Mouse (Mus musculus): ENCODE results near the gene Scrn1.

Gene Scrn1

GRCm38 (mm10) chr6:54475926-54476667 lies 90.2 kb downstream of the Scrn1 start:
- no peak for DNase-seq (ENCODE audit: low spot score in 2 of 2)

- no peak for DNase-seq (ENCODE audit: low spot score in 2 of 2)
Observed at GRCm38 (mm10) chr6:54472846-54473715, 93.2 kb downstream of the Scrn1 start.

GRCm38 (mm10) chr6:54471866-54472265 lies 94.4 kb downstream of the Scrn1 start:
- DNase-seq (ENCODE audit: low spot score in 2 of 2): no peak

GRCm38 (mm10) chr6:54467371-54467770 lies 98.9 kb downstream of the Scrn1 start:
- DNase-seq (ENCODE audit: low spot score in 2 of 2): no peak

- DNase-seq (ENCODE audit: low spot score in 2 of 2): no peak
Observed at GRCm38 (mm10) chr6:54464926-54465325, 101.4 kb downstream of the Scrn1 start.

- DNase-seq (ENCODE audit: low spot score in 2 of 2): no peak
Observed at GRCm38 (mm10) chr6:54463701-54464458, 102.4 kb downstream of the Scrn1 start.

- no peak for DNase-seq (ENCODE audit: low spot score in 2 of 2)
Observed at GRCm38 (mm10) chr6:54462766-54463165, 103.5 kb downstream of the Scrn1 start.

GRCm38 (mm10) chr6:54460915-54461671 lies 105.2 kb downstream of the Scrn1 start:
- no peak for DNase-seq (ENCODE audit: low spot score in 2 of 2)

- no peak for DNase-seq (ENCODE audit: low spot score in 2 of 2)
Observed at GRCm38 (mm10) chr6:54460172-54460914, 105.9 kb downstream of the Scrn1 start.

GRCm38 (mm10) chr6:54459661-54460060 lies 106.6 kb downstream of the Scrn1 start:
- no peak for DNase-seq (ENCODE audit: low spot score in 2 of 2)
